Mouse (Mus musculus): ENCODE data around the gene Tm4sf20.

Tm4sf20 gene

DNA sequence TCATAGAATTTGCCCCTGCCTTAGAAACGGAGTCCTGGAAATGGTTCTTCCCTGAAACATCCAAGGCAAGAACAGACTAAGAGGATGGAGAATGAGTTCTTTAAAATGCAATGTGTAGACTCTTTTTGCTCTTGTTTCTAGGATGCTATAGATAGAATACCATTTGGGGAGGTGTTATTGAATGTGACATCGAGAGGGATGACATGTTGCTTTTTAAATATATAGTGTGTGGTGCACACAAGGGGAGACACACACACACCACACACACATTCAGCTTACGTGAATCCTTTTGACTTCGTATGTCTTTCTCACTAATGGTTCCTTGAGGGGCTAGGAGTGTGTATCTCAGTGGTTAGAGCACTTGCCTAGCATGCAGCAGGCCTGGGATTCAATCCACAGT, 7.0 kb upstream of the Tm4sf20 start:
- DNase-seq: no peak

DNA sequence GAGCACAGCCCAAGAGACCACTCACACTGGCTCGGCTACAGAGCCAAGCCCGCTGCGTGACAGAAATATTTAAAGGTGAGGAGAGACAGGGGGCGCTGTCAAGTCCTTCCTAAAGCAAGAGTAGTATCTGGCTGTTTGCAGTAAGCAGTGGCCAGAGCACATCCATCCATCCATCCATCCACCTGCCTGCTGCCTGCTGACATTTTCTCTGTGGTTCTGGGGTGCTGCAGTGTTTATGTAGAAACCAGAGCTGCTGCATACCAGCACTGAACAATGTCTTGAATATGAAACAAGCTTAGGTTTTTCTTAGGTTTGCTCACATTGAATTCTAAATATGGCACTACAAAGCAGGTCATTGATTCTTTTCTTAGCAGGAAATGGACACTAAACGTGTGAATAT, 4.9 kb upstream of the Tm4sf20 start:
- no peak for DNase-seq

DNA sequence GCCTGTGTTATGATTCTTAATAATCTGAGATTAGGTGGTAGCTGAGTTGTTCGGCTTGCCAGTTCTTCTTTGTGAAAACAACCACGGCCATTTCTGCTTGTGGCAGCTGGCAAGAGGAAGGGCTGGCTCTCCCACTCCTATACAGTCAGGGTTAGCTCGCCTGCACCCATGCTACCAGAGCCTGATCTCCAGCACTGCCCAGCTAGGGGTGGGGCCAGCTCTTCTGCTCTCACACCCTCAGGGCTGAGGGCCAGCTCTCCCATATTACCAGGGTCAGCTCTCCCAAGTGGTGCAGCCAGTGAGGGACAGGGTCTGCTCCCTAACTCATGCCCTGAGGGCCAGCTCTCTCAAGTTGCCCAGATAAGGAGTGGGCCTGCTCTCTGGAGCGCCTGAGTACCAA, 4.2 kb upstream of the Tm4sf20 start:
- no peak for DNase-seq

DNA sequence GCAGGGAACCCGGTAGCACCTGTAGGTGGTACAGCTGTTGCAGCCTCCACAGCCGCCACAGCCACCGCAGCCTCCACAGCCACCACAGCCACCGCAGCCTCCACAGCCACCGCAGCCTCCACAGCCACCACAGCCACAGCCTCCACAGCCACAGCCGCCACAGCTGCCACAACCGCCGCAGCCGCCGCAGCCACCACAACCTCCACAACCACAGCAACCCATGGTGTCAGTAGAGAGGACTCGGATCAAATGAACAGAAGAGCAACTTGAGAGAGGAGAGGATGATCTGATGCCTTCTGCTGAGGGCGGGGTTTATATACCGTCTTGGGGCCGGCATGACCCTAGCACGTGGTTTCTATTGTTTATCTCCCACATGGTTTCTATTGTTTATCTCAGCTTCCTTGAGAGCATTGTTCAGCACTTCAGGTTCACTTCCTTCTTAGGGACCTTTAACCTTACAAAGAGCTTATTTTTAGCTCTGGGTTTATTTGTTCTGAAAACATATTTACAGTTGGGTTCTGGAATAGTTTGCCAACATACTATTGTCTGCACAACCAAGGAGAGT, 2.8 kb upstream of the Tm4sf20 start, which contains the start of gene Gm47791:
Gm47791 (minus strand) TSS at position 222 of the 565 bp plus-strand sequence.
- DNase-seq: no peak

DNA sequence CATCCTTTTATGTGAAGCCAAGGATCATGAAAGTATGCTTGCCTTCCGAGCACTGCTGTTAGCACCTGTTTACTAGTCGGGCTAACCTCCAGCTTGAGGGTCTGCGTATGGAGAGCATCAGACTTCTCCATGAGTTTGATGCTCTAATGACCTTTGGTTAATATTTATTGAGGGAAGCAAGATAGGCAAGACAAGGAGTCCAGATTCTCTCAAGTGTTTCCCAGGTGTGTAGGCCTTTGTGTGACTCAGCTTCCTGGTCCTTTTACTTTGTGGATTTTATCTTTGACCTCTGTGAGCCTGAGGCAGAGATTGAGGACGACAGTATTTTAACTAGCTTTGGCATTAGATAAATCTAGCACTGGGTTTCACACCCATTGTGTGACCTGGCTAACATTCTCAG, 1.6 kb downstream of the Tm4sf20 start:
- DNase-seq: no peak

DNA sequence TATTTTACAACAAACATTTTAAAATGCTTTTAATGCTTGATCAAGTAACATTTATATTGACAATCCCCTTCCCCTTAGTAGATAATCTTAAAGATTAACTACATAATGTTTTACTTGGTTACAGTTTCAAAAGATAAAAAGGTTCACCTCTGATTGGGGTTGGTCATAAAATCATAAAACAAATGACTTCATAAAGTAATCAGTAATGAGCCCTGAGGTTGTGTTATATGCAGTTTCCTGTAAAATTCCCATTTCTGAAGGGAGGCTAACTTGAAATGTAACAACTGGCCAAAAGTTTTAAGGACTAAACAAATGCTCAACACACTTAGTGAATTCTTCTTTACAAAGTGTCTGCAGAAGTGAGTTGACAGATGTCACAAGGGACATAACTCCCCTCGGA, 2.0 kb downstream of the Tm4sf20 start:
- no peak for DNase-seq

DNA sequence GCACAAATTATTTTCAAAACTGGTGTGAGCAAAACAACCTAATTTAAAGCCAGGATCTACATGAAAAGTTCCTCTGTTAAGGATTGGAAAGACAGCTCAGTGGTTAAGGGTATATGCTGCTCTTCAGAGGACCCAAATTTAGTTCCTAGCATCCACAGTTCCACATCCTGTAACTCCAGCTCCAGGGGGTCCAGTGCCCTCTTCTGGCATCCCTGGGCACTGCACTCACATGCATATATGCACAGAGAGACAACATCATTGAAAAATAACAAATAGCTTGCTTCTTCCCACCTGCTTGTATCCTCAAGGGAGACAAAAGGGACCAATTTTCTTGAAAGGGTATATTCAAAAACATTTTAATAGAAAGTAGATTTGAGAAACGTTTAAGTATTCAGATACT, 6.0 kb downstream of the Tm4sf20 start:
- no peak for DNase-seq

DNA sequence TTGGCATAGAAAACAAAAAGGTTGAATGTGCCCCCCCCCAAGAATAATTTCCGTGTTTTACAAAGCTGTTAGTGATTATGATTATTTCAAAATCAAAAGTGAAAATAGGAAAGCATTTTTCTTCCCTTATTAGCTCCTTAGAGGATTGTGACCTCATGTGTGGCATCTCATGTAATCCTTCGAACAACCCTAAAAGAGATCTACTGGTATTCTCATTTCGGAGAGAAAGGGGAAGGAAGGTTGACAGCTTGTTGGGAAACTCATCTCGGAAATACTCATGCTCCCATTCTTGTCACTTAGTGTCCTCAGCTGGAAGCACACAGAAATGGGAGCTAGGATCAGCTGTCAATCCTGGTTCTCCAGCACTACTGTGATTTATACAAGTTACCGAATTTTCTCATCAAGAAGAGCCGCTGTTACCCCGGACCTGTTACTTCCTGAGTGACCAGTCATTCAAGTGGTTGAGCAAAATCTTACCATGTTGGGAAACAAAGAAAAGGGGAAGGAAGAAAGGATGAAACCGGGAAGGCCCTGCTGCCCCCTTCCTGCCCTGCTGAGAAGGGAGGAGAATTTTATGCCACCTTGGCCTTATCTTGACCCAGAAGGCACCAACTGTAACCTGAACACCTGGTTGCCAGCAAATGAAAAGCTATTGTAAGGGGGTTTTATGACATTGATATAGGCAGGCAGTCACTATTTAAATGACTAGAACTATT, 6.6 kb downstream of the Tm4sf20 start:
- DNase-seq: no peak

DNA sequence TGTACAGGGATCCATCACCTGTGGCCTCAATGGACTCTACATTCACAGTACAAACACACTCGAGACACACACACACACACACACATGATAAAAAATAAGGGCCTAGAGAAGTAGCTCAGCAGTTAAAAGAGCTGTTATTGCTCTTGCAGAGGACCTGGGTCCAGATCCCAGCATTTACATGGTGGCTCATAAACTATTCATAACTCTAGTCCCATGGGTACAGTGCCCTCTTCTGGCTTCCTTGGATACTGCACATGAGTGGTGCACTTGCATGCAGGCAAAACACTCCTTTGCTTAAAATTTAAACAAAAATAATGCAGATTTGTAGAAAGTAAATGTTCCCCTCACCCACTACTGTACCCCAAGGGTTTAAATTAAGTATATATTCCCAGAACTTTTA, 8.7 kb downstream of the Tm4sf20 start:
- DNase-seq: no peak

DNA sequence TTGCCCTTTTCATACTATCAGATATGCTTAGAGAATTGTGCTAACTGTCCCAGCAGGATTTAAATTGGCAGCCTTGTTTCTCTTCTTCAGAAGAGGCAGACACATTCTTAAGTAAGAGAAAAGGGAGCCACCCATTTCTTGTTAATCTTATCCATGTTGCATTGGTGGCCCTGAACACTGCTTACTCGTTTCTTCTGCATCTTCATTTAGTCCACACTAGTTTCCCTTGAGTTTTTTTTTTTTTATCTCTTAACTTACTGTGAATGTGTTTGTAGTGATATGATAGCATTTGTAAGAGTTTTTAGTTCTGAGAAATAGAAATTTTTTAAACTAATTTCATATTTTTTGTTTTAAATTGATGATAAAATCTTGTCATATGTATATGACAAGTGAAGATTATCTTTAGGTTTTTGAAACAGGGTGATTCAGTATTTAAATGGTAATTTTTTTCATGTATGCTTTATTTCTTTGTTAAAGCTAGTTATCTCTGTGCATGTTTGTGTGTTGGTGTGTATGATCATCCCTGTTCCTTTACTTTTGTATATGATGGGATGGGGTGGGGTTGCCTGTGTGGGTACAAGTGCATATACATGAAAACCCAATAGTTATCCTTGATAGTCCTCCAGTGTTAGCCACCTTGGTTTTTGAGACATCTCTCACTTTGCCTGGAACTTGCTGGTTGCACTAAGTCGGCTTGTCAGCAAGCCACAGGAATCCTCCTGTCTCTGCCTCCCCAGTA, 20.4 kb downstream of the Tm4sf20 start:
- no peak for DNase-seq

DNA sequence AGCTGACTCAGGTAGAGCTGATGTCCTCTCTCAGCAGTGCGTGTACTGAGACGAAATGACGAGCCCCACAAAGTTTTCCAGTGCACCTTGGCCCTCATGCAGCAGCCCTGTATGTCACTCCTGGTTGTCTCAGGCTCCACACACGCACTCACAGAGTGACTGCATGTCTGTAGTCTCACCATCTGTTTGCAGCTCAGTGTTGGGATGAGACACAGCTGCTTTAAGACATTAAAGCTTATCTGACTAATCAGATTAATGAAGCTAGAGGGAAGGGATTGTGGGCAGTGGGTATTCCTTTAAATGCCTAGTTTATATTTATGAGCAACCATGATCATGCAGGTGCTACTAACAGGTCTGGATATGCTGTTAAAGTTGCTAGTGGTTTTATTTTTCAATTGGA, 21.9 kb downstream of the Tm4sf20 start:
- DNase-seq: no peak

DNA sequence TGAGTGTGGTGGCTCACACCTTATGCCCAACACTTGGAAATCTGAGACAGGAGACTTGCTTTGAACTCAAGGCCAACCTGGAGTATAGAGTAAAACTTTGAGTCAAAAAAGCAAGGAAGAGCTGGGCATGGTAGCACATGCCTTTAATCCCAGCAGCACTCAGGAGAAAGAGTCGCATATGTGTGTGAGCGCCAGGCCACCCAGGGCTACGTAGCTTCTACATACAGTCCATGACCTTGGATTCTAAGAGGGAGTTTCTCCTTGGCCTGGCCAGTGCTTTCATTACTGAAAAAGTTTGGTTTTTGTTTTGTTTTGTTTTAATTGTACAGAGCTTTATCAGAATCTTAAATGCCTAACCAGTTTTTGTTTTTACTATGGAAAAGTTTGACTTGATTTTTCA, 24.3 kb downstream of the Tm4sf20 start:
- DNase-seq: no peak

DNA sequence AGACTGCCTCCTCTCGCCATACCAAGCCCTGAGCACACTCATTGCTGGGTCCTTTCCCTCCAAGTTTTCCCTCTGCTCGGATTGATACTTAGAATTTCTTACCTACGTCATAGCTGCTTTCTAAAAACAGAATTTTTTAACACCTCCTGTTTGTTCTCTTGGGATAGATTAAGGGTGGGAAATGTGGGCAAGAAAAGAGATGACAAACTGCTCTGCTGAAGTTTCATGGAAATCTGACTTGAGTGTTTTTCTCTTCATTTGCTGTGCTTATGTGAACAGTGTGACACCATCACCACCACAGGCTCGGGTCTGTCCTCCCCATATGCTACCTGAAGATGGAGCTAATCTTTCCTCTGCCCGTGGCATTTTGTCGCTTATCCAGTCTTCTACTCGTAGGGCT, 26.7 kb downstream of the Tm4sf20 start:
- DNase-seq: no peak

DNA sequence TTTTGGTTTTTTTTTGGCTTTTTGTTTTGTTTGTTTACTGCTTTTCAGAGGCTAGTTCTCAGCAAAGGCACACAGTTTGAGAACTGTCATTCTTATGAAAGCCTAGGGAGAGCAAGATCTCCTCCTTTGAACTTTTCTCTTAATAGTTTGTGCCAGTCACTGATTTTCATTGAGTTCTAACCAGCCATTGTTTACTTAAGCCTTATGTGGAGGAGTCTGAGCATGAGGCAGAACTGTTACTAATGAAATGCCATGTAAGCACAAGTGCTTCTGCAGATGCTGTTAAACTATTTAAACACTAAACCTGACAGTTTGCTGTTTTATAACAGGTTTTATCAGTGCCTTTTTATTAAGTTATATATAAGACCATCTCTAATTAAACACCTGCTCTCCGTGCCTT, 30.2 kb downstream of the Tm4sf20 start:
- DNase-seq: no peak

DNA sequence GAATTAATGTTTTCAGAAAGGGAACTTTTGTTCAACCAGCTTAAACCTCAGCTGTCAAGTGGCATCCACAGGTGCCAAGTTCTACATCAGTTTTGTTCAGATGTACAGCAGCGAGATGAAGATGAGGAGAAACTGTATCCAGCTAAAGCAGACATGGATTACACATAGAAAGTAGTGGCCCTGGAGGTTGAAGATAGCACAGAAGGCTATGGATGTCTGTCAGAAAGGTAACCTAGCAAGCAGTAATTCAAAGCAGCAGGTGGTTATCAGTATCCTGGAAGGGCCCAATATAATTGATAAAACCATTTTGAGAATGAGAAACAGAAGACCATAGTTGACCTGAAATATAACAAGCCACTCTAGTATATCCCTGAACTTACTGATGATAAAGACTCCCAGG, 34.9 kb downstream of the Tm4sf20 start:
- no peak for DNase-seq

DNA sequence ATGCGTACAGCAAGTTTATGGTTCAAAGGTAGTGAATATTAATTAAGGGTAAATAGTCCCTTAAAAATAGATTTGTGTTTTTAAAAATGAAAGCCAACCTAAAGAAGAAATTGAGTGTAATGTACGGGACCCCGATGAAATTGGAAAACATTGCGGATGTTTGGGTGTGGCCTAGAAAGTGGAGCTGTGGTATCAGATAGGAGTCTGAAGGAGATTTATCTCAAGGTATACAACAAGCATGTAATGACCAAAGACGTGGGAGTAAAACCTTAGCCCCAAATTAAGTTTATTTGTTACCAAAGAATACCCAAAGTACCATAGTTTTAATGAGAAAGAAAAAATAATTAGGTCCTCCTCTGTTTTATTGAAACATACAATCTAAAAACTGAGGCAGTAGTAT, 41.8 kb downstream of the Tm4sf20 start:
- no peak for DNase-seq

DNA sequence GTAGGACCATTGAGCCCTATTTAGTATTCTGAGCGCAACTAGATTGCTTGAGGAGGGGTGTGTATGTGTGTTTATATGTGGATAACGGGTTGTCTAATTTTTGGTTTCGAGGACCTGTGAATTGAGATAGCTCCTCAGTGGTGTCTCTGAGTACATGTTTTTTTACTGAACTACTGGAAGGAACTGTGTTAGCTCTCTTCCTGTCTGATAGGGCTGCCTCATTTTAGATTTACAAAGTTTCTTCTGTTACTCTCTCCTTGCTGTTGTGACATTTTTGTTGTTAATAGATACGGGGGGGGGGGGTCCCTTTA, 42.4 kb downstream of the Tm4sf20 start:
- no peak for DNase-seq

DNA sequence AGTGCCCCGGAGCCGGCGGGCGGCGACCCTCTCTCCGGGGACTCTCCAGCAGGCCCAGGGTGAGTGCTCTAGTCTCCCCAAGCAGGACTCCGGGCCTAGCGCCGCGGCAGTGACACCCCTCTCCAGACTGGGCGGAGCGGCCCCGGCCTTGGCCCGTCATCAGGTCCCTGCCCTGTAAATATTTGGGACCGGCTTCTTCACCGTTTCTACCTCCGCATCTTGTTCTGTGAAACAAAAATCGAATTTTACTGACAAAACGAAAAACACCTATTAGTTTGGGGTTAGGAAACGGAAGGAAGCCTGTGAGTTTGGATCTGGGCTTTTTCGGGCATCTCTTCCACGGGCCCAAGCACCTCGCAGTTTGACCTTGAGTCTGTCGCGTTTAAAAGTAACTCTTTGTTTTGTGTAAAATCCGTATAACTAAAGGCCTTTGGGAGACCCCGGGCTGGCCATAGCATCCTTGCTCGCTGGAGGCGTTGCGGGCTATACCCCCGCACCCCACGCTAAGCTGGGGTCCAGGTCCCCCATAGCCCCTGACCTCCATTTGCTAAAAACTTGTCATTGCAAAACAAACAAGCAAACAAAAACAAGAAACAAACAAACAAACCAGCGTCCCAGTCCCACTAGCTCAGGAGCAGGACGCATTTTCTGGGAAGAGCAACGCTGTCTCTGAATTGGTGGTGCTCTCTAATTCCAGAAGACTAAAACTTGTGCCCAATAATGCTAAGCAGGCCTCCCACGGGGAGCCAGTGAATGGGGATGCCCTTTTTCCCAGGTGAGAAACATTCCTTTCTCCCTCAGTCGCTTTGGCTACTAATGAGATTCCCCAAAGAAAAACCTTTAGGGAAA, 43.0 kb downstream of the Tm4sf20 start:
- no peak for DNase-seq

DNA sequence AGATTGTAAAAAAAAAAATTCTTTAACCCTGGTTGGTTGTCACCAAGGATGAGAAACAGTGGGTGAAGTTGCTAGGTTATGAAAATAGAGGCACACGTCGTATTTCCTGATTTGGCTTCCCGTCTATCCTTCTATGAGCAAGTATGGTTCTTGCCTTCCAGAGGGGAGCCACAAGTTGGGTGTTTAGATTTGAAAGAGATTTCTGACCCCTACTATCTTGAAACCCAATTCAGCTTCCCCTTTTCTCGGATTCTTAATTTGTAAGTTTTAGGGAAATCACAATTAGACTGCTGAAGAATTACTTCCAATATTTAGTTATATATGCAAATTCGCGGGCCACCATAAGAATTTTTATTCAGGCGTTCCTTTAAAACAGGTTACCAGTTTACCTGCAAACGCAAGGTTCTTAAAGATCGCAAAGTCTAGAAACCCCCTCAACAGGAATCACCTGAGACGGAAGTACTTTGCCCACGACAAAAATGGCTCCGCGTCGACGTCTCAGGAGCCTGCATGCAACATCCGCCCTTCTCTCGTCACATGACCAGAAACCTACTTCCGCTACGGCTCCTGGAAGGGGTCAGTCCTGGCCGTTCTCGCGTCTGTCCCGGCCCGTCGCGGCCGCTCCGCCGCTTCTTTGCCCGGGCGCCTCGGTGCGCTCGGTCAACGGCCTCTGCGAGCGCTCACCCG, 43.8 kb downstream of the Tm4sf20 start, which contains the start of gene Mff:
Mff (plus strand) TSS at position 552 of the 687 bp plus-strand sequence.
- DNase-seq: peak; percentile 92

DNA sequence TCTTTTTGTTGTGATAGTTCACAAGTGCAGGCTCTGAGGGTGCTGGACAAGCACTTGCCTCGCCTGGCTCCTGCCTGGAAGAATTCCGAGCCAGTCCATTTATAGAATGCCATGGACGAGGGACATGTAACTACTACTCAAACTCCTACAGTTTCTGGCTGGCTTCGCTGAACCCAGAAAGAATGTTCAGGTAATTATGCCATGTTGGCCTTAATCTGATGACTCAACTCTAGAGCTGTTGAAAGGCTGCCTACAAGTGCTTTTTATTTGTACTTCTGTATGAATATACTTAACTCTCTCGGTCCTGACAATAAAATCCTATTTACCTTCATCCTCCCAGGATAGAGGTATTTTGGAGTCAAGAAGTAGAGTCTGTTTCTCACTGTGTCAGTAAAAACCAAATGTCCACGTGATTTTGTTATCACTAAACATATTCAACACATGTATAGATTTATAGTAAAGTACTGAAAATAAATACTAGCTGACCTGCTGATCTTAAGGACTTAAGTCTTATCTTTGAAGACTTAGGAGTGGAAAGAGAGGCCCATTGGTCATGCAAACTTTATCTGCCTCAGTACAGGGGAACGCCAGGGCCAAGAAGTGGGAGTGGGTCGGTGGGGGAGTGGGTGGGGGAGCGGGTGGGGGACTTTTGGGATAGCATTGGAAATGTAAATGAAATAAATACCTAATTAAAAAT, 50.3 kb downstream of the Tm4sf20 start:
- DNase-seq: no peak
